Mouse (Mus musculus): ENCODE measurements around the gene Ssrp1.

The Ssrp1 gene

DNA sequence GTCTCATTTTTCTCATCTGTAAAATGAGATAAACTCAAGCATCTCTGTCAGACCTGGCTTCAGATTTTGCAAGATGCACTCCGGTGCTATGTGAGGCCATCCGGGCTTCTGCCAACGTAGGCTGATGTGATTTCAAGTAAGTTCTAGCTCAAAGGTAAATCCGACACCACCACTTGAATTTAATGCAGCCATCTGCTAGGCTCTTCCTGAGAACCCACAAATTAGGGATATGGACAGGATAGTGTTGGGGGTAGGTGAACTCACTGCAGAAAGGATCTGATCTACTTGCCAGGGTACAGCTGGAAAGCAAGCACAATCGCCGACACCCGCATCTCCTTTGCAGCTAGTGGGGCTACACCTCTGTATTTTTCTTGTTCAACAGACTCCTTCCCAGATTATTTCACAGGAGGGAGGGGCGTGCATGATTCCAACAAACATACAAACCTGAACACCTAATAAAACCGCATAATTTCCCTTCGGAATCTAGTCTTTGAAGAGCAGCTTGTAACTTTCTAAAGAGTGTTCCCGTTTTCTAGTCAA is 457 bp upstream of the Ssrp1 start:
- peak; percentile 15 for DNase-seq (ENCODE audit: low read depth, low spot score)

DNA sequence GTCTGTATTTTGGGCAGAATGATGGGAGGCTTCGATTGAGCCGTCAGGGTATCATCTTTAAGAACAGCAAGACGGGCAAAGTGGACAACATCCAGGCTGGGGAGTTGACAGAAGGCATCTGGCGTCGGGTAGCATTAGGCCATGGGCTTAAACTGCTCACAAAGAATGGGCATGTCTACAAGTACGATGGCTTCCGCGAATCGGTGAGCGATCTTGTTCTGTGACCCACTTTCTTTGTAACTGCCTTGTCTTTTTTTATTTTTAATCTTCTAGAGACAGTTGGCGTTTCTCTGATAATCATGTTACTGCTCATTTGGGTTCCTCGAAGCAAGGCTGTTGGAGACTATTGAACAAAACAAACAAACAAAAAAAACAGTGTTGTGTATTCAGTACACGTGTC is 1.3 kb downstream of the Ssrp1 start:
- no peak for DNase-seq (ENCODE audit: low read depth, low spot score)

DNA sequence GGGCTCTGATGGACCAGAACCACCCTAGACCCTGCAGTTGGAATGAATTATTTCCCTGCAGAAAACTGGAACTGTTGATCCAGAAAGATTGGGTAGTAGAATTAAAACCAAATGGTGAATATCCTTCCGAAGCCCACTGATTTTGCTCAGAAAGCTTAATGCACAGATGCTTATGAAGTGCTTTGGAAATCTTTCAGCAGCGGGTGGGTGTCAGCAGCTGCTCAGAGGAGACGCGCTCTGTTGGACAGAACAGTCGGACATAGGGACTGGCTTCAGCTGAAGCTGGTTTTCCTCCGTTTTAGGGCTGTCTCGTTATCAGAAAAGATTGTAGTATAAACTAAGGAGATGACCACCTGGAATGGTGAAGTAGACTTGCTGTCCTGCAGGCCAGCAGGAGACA is 6.6 kb downstream of the Ssrp1 start:
- DNase-seq (ENCODE audit: low read depth, low spot score), result no peak

DNA sequence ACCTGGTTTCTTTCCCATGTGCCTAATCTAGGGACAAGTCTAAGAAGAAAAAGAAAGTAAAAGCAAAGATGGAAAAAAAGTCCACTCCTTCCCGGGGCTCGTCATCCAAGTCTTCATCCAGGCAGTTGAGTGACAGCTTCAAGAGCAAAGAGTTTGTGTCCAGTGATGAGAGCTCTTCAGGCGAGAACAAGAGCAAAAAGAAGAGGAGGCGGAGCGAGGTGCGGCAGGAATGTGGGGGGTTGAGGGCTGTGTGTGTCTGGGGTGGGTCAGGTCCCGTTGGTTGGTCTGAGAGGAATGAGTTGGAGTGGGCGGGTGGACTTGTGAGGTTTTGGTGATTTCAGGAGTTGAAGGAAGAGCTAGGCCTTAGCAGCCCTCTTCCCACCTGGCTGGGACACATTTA is 9.2 kb downstream of the Ssrp1 start:
- peak; percentile 63 for DNase-seq (ENCODE audit: low read depth, low spot score)

DNA sequence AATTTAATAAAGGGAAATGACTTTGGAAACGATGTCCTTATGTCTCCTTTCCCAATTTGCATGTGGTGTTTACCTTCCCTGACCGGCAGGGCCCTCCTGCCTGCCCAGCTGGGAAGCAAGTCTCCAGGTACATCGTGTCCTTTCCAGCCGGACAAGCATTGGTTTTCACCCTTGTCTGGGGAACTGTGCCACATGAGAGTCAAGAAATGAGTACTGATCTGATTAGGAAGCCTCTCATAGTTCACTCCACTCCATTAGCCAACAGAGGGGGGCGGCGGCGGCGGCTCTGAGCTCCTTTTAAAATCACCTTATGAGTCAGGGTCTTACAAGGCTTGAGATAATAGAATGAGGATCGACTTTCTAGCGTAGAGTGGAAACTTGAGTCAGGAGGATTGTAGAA is 10.0 kb downstream of the Ssrp1 start:
- no peak for DNase-seq (ENCODE audit: low read depth, low spot score)

DNA sequence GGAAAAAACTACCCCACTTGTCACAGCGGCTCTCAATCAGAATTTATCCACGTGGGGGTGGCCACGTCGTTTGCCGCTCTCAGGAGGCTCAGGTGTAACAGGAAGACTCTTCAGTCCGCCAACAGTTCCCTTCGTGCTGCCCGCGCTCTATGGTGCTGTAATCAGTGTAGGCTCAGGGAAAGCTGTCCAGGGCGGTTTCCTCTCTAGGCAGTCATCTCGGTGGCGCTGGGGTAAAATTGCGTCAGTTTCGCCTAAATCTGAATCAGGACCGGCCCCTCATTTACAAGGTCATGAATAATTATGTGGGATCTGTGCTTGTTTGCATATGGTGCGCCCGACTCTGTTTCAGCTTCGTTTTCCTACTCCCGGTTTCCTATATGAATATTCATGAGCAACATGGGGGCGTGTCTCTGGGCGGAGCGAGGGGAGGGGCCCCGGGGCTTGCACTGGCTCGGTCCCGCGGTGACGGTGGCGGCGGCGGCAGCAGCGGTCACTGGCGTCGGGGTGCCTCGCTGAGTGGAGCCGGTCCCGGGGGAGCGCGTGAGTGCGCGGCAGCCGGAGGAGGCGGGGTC is 10.6 kb downstream of the Ssrp1 start, which contains the start of gene Tnks1bp1:
Tnks1bp1 (plus strand) TSS at position 427 of the 572 bp plus-strand sequence.
- DNase-seq (ENCODE audit: low read depth, low spot score), result peak; percentile 97

DNA sequence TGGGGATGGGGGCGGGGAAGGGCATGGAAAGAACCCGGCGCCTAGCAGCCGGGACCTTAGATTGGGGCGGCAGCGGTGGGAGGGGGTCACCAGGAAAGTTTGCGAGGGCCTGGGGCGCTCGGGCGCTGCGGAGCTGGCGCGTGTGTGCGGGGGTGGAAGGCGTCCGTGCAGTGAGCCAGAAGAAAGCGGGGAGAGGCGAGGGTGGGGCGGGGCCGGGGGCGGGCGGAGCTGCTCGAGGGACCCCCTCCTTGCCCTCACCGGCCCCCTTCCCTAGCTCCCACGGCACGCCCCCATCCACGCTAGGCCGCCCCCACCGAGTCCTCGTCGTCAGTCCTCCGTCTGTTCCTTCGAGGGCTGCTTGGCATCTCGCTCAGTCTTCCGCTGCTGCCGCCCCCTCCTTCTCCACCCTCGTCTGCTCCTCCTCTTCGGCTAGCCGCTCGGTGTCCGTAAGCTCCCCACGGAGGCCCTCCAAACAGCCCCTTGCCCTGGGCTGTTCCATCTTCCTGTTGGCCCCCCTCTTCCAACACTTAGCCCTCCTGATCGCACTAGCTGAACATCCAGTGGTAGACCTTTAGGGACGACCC is 11.2 kb downstream of the Ssrp1 start:
- DNase-seq (ENCODE audit: low read depth, low spot score), result peak; percentile 53

DNA sequence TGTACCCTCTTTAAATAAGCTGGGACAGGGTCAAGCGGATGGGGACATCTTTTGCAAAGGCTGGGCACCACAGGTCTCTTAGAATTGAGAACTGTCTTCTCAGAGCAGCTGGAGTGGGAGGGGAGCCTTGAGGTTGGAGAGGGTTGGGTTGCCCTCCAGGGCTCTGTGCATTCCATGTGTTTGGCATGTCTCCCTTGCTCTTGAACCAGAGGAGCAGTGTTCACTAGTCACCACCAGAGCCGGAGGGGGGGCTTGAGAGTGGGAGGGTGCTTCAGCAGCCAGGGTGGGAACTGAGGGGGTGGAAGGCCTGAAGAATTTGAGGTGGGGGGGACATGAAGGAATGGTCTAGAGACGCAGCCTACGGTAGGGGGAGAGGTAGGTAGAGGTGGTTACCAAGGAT is 12.2 kb downstream of the Ssrp1 start:
- DNase-seq (ENCODE audit: low read depth, low spot score), result no peak

DNA sequence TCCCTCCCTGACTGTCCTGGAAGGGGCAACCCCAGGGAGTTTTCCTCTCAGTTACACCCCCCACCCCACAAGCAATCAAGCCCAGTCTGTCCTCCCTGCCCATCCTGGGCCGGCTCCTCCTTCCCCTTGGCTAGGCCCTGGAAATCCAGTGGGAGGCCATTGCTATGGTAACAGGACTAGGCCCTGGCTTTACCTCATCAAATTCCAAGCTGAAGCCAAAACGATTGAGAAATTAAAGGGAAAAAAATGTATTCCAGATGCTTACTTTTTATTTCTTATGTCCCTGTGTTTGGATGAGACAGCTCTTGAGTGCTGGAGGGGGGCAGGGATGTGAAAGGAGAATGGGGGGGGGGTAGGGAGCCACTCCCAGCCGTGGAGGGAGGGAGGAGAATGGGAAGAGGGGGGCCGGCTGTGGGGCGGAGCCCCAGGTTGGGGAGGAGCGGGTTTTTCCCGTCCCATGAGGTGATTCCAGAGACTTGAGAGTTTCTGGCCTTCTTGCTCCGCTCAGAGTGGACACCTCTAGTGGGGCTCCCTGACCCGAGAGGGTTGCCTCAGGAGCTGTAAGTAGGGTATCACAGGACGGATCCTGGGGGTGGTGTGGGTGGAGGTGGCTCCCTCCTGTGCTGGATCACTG is 13.1 kb downstream of the Ssrp1 start:
- peak; percentile 78 for DNase-seq (ENCODE audit: low read depth, low spot score)

DNA sequence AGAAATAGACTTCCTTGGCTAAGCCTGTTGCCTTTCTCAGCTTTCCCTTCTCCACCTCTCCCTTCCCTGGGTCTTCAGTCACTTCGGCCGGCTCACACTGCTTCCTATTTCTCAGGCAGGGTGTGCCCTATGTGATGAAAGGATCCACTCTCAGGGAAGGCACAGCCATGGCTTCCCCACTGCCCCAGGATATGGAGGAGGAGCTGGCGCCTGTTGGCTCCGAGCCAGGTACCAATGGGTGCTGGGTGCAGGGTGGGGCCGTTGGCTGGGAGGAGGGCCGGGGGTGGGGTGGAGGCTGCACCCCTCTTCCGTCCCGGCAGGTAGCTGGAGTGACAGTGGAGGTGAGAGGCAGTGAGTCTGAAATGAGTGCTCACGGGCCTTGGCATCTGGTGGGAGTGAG is 13.7 kb downstream of the Ssrp1 start:
- no peak for DNase-seq (ENCODE audit: low read depth, low spot score)

DNA sequence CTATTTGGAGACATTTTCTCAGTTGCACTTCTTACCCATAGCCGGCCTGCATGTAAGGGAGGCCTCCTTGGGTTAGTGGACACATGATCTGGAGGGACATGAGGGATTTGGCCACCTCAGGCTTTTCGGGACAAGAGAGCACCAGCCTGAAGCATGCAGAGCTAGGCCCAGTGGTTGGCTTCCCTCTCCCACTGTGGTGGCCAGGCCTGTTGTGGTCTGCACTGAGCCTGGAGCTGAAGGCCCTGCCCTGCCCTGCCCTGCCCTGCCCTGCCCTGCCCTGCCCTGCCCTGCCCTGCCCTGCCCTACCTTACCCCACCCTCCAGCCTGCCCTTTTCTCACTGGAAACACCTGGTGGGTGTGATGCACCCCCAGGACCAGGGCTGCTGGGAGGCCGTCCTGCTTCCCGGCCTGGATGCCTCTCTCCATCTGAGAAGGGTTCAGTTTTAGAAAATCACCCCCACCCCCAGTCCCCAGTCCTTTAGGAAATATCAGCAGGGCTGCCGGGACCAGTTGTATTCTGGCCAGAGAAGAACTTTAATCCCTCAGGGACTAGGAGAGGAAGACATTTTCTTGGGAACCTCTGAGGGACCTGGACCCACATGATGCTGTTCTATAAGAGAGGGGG is 16.3 kb downstream of the Ssrp1 start:
- no peak for DNase-seq (ENCODE audit: low read depth, low spot score)

DNA sequence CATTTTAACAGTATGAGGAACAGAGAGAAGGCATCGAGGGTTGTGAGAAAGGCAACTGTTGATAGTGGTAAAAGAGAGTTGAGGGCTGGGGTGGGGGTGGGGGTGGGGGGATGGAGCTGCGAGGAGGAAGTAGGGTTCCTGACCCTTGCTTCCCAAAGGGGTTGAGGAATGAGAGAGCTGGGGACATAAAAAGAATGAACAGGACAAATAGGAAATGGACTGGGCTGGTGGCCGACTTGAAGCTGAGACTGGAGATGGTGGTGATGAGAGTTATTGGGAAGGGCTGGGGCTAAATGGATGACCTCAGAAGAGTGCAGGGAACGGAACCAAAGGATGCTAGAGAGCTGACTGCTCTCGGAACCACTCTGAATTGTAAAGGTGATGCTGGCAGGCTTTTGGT is 19.7 kb downstream of the Ssrp1 start:
- no peak for DNase-seq (ENCODE audit: low read depth, low spot score)

DNA sequence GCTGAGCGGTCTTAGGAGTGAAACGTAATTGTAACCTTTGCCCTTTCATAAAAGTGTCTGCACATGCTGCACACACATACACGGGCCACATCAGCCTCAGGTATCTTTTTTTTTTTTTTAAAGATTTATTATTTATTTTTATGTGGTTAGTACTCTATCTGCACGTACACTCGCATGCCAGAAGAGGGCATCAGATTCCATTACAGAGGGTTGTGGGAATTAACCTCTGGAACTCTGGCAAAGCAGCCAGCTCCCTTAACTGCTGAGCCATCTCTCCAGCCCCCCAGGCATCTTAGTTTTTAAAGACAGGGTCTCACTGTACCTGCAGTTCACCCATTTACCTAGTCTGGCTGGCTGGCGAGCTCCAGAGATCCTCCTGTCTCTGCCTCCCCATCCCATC is 22.6 kb downstream of the Ssrp1 start:
- DNase-seq (ENCODE audit: low read depth, low spot score), result peak; percentile 47

DNA sequence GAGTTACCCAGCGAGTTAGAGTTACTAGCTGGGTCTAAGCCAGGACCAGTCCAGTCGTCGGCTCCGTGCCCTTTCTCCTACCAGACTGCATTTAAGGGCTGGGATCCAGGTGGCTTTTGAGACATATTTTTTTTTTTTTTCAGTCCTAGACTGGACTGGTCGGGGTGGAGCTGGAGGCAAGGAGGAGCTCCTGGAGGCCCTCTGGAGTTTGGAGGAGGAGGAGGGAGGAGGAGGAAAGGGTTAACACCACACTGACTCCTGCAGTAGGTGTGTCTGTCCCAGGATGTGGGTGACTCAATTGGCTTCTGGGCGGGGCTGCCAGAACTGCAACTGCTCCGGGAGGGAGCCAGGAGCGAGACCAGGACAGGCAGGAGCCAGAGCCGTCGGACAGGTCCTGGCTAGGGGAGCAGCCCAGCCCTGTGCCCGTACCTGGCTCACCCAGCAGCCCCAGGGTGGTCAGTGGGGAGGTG is 23.6 kb downstream of the Ssrp1 start:
- peak; percentile 86 for DNase-seq (ENCODE audit: low read depth, low spot score)

DNA sequence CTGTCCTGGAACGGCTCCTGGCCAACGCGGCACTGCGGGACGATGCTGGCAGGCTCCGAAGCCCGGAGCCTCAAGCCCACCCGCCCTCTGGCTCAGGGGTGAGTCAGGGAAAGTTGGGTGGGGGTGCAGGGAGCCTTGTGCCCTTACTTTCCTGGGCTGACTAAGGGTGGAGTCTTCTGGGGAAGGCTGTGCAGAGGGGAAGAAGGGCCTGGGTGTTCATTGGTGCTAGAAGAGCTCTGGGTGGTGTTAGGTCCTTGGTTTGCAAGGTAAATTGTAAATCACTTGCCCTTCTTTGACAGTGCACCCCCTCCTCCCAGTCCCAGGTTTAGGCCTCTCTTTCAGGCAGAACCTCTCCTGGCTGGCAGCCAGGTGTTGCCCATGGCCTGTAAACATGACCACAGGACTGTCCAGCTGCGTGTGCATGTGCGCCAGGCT is 24.1 kb downstream of the Ssrp1 start:
- no peak for DNase-seq (ENCODE audit: low read depth, low spot score)

DNA sequence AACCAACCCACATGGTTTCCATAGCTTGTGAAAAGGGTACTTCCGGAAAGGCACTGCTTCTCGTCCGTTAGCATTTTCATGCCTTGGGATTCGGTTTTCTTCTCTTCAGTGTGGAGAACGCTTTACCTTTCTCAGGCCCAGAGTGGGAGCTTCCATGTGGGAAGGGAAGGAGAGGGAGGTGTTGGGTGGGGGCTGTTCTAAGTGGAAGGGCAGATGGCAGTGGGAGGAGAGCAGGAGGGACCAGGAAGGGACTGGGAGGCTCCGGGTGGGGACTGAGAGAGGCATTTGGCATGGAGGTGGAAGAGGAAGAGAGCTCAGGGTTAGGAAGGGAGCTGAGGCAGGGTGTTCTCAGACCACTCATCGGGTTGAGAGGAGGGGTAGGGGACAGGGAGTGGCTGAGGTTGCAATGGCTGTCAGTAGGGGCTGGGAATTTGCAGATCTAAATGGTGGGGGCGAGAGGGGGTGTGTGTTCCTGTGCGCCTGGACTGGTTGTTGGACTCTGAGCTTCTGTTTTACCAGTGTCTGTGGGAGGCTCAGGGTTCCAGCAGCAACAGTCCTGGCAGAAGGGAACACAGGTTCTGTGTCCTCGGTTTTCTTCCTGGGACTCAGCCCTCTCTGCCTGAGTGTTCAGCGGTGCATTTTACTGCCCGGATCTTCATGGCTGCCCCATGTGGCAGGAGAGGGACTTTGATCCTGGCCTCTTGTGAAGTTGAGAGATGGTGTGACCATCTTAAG is 28.3 kb downstream of the Ssrp1 start:
- DNase-seq (ENCODE audit: low read depth, low spot score), result no peak

DNA sequence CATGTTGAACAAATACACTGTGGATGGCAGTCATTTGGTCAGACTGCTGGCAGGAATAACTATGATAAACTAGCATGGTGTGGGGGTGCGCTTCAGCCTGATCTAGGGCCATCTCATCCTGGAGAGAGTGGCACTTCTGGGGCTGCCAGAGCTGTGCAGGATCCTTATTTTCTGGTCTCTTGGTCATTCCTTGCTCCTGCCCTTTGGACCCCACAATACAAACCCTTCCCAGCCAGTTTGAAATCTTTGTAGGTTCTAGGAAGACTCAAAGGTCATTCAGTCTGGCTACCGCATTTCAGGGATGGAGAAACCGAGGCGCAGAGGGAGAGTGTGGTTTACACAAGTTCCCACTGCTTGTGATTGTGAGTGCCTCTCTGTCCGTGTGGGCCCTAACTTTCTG is 29.9 kb downstream of the Ssrp1 start:
- no peak for DNase-seq (ENCODE audit: low read depth, low spot score)

DNA sequence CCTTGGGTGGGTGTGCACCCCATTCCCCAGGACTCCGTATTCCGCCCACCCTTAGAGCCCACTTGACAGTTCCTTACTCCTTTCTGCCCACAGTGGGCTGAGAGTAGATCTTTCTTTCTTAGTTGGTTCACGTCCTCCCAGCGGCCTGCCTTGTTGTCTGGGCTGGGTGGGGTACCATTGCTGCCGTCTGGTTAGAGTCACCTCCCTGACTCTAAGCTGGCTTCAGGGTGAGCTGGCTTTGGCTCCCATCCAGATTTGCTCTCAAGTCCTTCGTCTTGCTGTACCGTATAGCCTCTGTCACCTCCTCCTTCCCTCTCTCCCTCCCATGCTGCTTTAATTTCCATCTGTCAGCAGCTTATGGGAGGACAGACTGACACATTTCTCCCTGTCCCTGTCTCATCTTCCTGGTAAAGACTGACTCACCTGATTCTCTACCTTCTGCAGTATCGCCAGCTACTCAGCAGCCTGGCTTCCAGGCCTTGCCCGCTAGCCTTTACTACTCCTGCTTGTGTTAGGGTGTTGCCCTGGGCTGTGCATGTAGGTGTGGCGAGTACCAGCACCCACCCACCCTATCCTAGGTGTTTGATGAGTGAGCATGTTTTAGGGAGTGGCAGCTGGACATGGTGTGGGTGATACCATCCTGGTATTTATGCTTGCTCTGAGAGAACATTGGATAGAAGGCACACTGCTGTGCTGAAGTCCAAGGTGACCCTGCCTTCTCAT is 31.0 kb downstream of the Ssrp1 start:
- no peak for DNase-seq (ENCODE audit: low read depth, low spot score)

DNA sequence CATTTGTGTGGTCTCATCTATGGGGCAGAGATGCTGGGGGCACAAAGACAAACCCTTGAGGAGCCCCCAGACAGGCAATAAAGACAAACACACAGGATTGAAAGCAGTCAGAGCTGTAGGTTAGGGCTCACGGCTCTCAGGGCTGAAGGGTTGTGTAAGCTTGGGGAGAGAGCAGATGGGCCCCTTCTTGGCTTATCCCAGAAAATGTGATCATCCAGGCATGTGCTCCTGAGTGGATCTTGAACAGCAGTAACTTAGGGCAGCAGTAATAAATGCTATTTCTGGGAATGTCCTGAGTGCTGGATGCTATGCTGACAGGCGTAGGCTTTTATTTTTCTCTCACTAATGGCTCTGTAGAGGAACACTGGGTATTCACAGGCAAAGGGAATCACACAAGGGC is 31.6 kb downstream of the Ssrp1 start:
- no peak for DNase-seq (ENCODE audit: low read depth, low spot score)

DNA sequence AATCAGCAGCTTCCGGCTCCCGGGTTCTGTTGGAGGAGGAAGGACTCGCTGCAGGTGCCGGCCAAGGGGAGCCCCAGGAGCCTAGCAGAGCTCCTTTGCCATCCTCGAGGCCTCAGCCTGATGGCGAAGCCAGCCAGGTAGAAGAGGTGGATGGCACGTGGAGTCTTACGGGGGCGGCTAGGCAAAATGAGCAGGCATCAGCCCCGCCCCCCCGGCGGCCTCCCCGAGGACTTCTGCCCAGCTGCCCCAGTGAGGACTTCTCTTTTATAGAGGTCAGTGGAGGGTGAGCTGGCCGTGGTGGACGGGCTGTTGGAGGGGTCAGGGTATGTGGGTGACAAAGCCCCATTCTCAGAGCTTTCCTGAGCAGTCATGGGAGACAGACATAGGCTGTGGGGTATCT is 33.1 kb downstream of the Ssrp1 start:
- no peak for DNase-seq (ENCODE audit: low read depth, low spot score)

DNA sequence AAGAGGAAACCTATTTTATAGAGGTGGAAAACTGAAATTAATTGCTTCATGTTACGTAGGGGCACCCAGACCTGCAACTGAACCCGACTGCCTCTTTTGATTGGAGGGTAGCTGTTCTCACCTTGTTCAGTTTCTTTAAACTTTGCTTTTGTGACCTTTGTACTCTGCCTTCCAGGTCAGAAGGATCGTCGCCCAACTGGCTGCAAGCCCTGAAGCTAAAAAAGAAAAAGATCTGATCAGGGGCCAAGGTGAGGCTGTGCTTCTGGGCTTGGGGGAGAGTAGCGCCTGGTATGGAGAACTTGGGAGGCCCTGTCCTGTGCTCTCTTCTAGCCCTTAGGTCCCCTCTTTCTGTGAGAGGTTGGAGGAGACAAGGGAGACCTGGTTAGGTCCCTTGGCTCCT is 34.9 kb downstream of the Ssrp1 start:
- DNase-seq (ENCODE audit: low read depth, low spot score), result no peak
